Mouse (Mus musculus): ENCODE measurements around the gene Nupl2. TPM values are rescaled to one million over a fixed set of nuclear protein-coding genes. Genes with fewer than 3 reads are reported as not detected.

Nupl2 gene
- polyA plus RNA-seq, 1 experiment, result 7.9 TPM

- TF ChIP-seq USF1 (IDR thresholded peaks at IDR 0.05; ENCODE audit: low read depth), result no peak
- TF ChIP-seq MYOG (IDR thresholded peaks at IDR 0.05; ENCODE audit: control insufficient read depth, extremely low read depth, insufficient read length), result no peak
- TF ChIP-seq MYOD1 (IDR thresholded peaks at IDR 0.05; ENCODE audit: control insufficient read depth, insufficient read length, low read depth), result no peak
- TF ChIP-seq CEBPB (IDR thresholded peaks at IDR 0.05; ENCODE audit: low read depth), result no peak
- no peak for TF ChIP-seq FOSL1 (IDR thresholded peaks at IDR 0.05; ENCODE audit: insufficient read depth, low read length, poor library complexity, severe bottlenecking)
- TF ChIP-seq MAX (IDR thresholded peaks at IDR 0.05), result no peak
- no peak for TF ChIP-seq CTCF (IDR thresholded peaks at IDR 0.05; ENCODE audit: control insufficient read depth, insufficient read depth, insufficient read length)
- Histone ChIP-seq H3ac (ENCODE audit: control insufficient read depth, insufficient read length, low read depth) (no peak overlapping the region), H3K4me3 (ENCODE audit: insufficient read depth, poor library complexity, severe bottlenecking) (no peak overlapping the region), H3K79me3 (ENCODE audit: low read depth) (no peaks in the 10 kb centered on the region), H3K36me3 (ENCODE audit: control insufficient read depth, insufficient read depth) (peaks cover 58% of the 10 kb centered on the region), H3K27me3 (ENCODE audit: control insufficient read depth, insufficient read depth, insufficient read length) (no peaks in the 10 kb centered on the region), H3K79me2 (ENCODE audit: control insufficient read depth, insufficient read depth) (no peaks in the 10 kb centered on the region)
Measured at GRCm38 (mm10) chr5:24172092-24172491, 7.3 kb downstream of the Nupl2 start.

- Histone ChIP-seq H3K4me3 (ENCODE audit: insufficient read depth, poor library complexity, severe bottlenecking) (no peak overlapping the region), H3K79me2 (ENCODE audit: control insufficient read depth, insufficient read depth) (no peaks in the 10 kb centered on the region), H3ac (ENCODE audit: control insufficient read depth, insufficient read length, low read depth) (no peak overlapping the region), H3K27me3 (ENCODE audit: control insufficient read depth, insufficient read depth, insufficient read length) (no peaks in the 10 kb centered on the region), H3K36me3 (ENCODE audit: control insufficient read depth, insufficient read depth) (peaks cover 34% of the 10 kb centered on the region), H3K79me3 (ENCODE audit: low read depth) (no peaks in the 10 kb centered on the region)
- TF ChIP-seq FOSL1 (IDR thresholded peaks at IDR 0.05; ENCODE audit: insufficient read depth, low read length, poor library complexity, severe bottlenecking) (no peak), CEBPB (IDR thresholded peaks at IDR 0.05; ENCODE audit: low read depth) (no peak), CTCF (IDR thresholded peaks at IDR 0.05; ENCODE audit: control insufficient read depth, insufficient read depth, insufficient read length) (no peak), USF1 (IDR thresholded peaks at IDR 0.05; ENCODE audit: low read depth) (no peak), MYOD1 (IDR thresholded peaks at IDR 0.05; ENCODE audit: control insufficient read depth, insufficient read length, low read depth) (no peak), MYOG (IDR thresholded peaks at IDR 0.05; ENCODE audit: control insufficient read depth, extremely low read depth, insufficient read length) (no peak), MAX (IDR thresholded peaks at IDR 0.05) (no peak)
Measured at GRCm38 (mm10) chr5:24181514-24182295, 16.9 kb downstream of the Nupl2 start.

- Histone ChIP-seq H3ac (ENCODE audit: control insufficient read depth, insufficient read length, low read depth) (no peak overlapping the region), H3K4me3 (ENCODE audit: insufficient read depth, poor library complexity, severe bottlenecking) (no peak overlapping the region), H3K79me3 (ENCODE audit: low read depth) (no peaks in the 10 kb centered on the region), H3K36me3 (ENCODE audit: control insufficient read depth, insufficient read depth) (peaks cover 34% of the 10 kb centered on the region), H3K79me2 (ENCODE audit: control insufficient read depth, insufficient read depth) (no peaks in the 10 kb centered on the region), H3K27me3 (ENCODE audit: control insufficient read depth, insufficient read depth, insufficient read length) (no peaks in the 10 kb centered on the region)
- no peak for TF ChIP-seq FOSL1 (IDR thresholded peaks at IDR 0.05; ENCODE audit: insufficient read depth, low read length, poor library complexity, severe bottlenecking)
- no peak for TF ChIP-seq CEBPB (IDR thresholded peaks at IDR 0.05; ENCODE audit: low read depth)
- TF ChIP-seq MYOD1 (IDR thresholded peaks at IDR 0.05; ENCODE audit: control insufficient read depth, insufficient read length, low read depth), result no peak
- no peak for TF ChIP-seq MAX (IDR thresholded peaks at IDR 0.05)
- no peak for TF ChIP-seq CTCF (IDR thresholded peaks at IDR 0.05; ENCODE audit: control insufficient read depth, insufficient read depth, insufficient read length)
- TF ChIP-seq MYOG (IDR thresholded peaks at IDR 0.05; ENCODE audit: control insufficient read depth, extremely low read depth, insufficient read length), result no peak
- TF ChIP-seq USF1 (IDR thresholded peaks at IDR 0.05; ENCODE audit: low read depth), result no peak
Measured at GRCm38 (mm10) chr5:24182296-24182734, 17.6 kb downstream of the Nupl2 start.

- Histone ChIP-seq H3ac (ENCODE audit: control insufficient read depth, insufficient read length, low read depth) (no peak overlapping the region), H3K4me3 (ENCODE audit: insufficient read depth, poor library complexity, severe bottlenecking) (no peak overlapping the region)
Measured at GRCm38 (mm10) chr5:24183096-24183495, 18.3 kb downstream of the Nupl2 start.

GRCm38 (mm10) chr5:24184011-24184410, 19.2 kb downstream of the Nupl2 start:
- Histone ChIP-seq H3K36me3 (ENCODE audit: control insufficient read depth, insufficient read depth) (peaks cover 27% of the 10 kb centered on the region), H3K27me3 (ENCODE audit: control insufficient read depth, insufficient read depth, insufficient read length) (no peaks in the 10 kb centered on the region), H3ac (ENCODE audit: control insufficient read depth, insufficient read length, low read depth) (no peak overlapping the region), H3K79me2 (ENCODE audit: control insufficient read depth, insufficient read depth) (no peaks in the 10 kb centered on the region), H3K79me3 (ENCODE audit: low read depth) (no peaks in the 10 kb centered on the region), H3K4me3 (ENCODE audit: insufficient read depth, poor library complexity, severe bottlenecking) (no peak overlapping the region)
- TF ChIP-seq CEBPB (IDR thresholded peaks at IDR 0.05; ENCODE audit: low read depth), result no peak
- no peak for TF ChIP-seq MYOG (IDR thresholded peaks at IDR 0.05; ENCODE audit: control insufficient read depth, extremely low read depth, insufficient read length)
- no peak for TF ChIP-seq MYOD1 (IDR thresholded peaks at IDR 0.05; ENCODE audit: control insufficient read depth, insufficient read length, low read depth)
- no peak for TF ChIP-seq FOSL1 (IDR thresholded peaks at IDR 0.05; ENCODE audit: insufficient read depth, low read length, poor library complexity, severe bottlenecking)
- TF ChIP-seq CTCF (IDR thresholded peaks at IDR 0.05; ENCODE audit: control insufficient read depth, insufficient read depth, insufficient read length), result no peak
- no peak for TF ChIP-seq MAX (IDR thresholded peaks at IDR 0.05)
- TF ChIP-seq USF1 (IDR thresholded peaks at IDR 0.05; ENCODE audit: low read depth), result no peak

More at GRCm38 (mm10) chr5:24183096-24183495, 18.3 kb downstream of the Nupl2 start:
- H3K79me3 ChIP-seq (ENCODE audit: low read depth), result no peaks in the 10 kb centered on the region
- H3K27me3 ChIP-seq (ENCODE audit: control insufficient read depth, insufficient read depth, insufficient read length), result no peaks in the 10 kb centered on the region
- peaks cover 27% of the 10 kb centered on the region for H3K36me3 ChIP-seq (ENCODE audit: control insufficient read depth, insufficient read depth)
- no peaks in the 10 kb centered on the region for H3K79me2 ChIP-seq (ENCODE audit: control insufficient read depth, insufficient read depth)
- TF ChIP-seq MYOD1 (IDR thresholded peaks at IDR 0.05; ENCODE audit: control insufficient read depth, insufficient read length, low read depth) (no peak), MAX (IDR thresholded peaks at IDR 0.05) (no peak), CTCF (IDR thresholded peaks at IDR 0.05; ENCODE audit: control insufficient read depth, insufficient read depth, insufficient read length) (no peak), FOSL1 (IDR thresholded peaks at IDR 0.05; ENCODE audit: insufficient read depth, low read length, poor library complexity, severe bottlenecking) (no peak), CEBPB (IDR thresholded peaks at IDR 0.05; ENCODE audit: low read depth) (no peak), MYOG (IDR thresholded peaks at IDR 0.05; ENCODE audit: control insufficient read depth, extremely low read depth, insufficient read length) (no peak), USF1 (IDR thresholded peaks at IDR 0.05; ENCODE audit: low read depth) (no peak)
